Mouse (Mus musculus) adipocyte (in vitro differentiated cells): Measurements from ENCODE around the gene Tanc1.

Experiments
- DNase-seq: peaks from one replicate; pipeline ENCODE4 v3.0.0-alpha.2; 2016; ENCODE audit warnings: low spot score

Gene Tanc1

DNA sequence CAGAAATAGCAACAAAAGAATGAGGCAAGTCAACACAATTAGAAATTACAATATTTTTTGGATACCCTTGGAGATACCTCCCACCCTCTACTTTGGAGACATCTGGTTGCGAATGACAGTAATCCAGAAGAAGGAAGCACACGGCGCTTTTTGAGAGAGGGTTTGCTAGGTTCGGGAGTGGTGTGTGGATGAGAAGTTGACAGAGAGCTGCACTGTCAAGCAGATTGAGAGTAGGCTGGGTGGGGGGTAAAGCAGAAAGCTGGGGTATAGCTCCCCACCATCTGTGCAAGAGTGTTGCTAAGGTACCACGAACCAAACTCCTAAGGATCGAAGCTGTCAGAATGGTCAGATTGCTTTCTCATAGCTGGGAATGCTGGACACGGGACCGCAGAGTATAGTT is 40.0 kb downstream of the Tanc1 start:
- DNase-seq: no peak

DNA sequence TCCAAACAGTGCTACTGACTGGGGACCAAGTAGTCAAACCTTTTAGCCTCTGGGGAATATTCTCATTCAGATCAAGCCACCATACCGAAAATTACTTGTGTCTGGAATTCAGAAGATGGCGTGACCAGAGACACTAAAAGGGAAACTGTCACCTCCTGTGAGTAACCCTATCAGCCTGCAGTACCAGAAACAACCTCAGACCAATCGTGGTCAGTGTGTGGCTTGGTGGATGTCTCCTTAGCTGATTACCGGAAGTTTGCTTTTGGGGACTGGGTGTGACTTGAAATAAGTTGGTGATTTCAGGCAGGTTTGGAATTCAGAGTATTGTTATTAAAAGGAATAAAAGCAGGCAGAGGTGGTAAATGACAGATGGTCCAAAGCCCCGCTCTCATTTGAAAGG is 40.9 kb downstream of the Tanc1 start:
- no peak for DNase-seq

GRCm38 (mm10) chr2:59653306-59654165 is 41.7 kb downstream of the Tanc1 start:
- no peak for DNase-seq

DNA sequence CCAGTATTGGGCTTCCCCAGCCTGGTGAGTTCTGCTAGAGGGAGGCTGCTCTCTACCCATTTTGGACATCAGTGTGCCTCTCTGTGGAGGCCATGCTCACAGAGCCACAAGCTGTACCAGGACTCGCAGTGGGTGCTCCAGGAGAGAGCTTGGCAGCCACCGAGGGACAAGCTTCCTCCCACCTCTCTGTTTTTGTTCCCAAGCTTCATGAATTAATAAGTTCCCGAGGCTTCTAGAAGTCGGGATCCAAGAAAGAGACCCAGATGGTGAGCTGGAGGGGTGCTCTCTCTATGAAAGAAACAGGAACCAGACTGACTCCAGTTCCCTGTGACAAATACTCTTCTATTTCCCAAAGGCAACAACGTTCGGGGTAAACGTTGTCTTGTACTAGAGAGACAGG is 43.6 kb downstream of the Tanc1 start:
- DNase-seq: no peak

DNA sequence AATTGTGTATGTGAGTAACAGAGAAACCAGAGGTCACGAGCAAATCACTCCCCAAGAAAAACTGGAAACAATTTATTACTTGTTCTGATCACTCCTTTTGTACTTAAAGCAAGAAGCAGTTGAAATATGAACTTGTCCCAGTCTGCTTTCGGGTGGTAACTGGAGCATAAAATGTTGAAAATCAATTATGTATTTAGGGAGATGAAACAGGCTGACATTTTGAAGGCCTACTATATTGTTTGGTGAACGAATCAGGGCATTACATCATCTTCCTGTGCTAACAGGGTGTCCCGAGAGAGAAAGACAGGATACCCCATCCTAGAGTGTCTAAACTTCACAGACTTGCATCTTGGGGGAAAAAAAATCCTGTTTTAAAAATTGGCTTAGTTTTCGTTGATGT is 44.8 kb downstream of the Tanc1 start:
- no peak for DNase-seq

- no peak for DNase-seq
Observed at GRCm38 (mm10) chr2:59659686-59660085, 47.8 kb downstream of the Tanc1 start.

- no peak for DNase-seq
Observed at GRCm38 (mm10) chr2:59660891-59661805, 49.3 kb downstream of the Tanc1 start.

GRCm38 (mm10) chr2:59664803-59665567 is 53.1 kb downstream of the Tanc1 start:
- DNase-seq: no peak

- no peak for DNase-seq
Observed at GRCm38 (mm10) chr2:59666533-59666932, 54.7 kb downstream of the Tanc1 start.

- peak; percentile 98 for DNase-seq
Observed at GRCm38 (mm10) chr2:59670087-59671060, 58.5 kb downstream of the Tanc1 start.

DNA sequence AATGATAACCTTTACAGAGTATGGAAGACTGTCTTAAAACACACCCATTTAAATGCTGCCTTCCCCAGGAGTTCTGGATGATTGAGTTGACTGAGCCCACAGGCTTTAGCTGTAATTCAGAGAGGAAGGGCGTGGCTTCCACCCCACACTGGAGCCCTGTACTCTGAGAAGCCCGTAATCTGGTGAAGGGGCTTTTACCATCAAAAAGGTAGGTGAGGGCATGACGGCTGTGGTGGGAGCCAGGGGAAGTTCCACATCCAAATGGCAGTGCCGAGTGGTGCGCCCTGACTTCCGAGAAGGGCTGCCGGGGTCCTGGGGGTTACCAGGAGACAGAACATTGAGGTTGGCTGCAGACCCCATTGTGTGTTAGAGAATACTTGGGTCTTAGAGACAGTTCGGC is 59.8 kb downstream of the Tanc1 start:
- no peak for DNase-seq

DNA sequence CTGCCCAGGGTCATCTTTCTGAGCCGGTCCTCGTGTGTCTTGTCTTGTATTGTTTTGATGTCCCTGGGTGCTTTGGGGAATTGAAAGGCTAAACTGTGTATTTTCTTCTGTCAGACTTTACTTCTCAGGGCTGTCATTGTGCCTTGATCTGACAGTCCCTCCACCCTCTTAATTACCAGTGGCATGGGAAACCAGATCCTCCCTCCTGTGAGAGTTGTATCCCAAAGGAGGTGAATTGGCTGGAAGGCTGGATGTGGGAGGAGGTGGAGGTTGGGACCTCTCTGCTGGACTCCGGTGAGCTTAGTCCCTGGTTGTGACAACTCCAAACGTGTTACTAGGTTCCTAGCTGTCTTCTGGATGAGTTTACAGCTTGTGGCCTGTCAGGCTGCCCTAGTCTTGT is 60.2 kb downstream of the Tanc1 start:
- DNase-seq: peak; percentile 48

- DNase-seq: no peak
Observed at GRCm38 (mm10) chr2:59672686-59673085, 60.8 kb downstream of the Tanc1 start.

DNA sequence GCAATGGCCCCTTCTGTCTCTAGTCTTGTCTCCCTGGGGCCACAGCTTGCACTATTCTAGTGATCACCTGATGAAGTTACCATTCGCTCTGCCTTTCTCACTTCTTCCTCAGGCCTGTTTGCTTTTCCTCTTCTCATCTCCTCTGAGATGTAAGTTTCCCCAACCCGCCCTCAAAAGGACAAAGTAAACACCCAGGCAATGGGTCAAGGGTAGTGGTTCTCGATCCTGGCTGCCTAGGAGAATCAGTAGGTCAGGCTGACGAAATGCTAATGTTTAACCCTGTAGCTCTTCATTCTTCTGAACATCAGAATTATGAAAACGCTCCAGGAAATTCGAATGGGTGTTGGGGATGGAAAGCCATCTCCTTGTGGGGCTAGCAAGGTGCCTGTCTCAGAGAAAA is 61.5 kb downstream of the Tanc1 start:
- no peak for DNase-seq

DNA sequence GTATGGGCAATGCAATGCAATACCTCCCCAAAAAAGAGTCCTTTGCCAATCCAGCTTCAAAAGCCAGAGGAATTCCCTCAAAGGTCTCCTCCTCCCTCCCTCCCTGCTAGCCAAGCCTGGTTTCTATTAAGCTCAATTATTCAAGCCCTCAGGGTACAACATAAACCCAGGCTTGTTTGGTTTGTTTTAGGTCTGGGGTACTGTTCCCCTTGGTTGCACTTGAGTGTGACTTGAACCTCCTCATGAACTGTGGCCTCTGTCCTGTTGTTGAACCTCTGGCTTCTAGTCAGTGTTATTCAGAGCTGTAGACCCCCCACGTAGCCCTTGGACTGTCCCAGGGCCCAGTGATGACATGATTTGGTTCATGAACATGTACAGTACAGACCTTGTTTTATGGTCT is 62.0 kb downstream of the Tanc1 start:
- peak; percentile 26 for DNase-seq

DNA sequence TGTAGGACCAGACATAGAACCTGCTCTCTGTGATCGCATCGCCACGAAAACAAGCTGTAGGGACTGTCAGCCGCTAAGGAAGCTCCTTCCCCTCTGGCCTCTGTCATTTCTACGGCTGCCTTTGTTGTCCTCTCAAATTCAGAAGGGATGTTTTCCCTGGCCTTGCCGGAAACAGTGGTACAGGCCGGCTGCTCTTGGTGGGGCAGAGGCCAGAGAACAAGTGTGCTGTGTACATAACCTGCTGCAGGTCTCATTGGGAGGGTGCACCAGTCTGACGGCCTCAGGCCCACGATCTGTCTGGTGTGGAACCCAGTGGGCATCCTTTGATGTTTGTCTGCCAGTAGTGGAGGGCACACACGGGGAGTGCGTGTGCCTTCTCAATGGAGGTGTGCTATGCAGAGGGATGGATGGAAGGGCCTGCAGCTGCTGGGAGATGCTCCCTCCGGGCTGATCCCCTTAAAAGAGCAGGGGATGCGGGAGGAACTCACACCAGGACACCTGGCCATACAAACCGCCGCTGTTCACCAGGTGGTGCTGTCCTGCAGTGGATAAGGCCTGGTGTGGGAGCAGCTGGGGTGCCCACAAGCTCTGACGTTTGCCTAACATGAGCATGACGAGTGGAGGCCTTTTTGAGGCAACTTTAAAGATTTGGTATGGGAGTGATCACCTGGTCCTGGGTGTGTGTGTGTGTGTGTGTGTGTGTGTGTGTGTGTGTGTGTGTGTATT is 63.6 kb downstream of the Tanc1 start:
- no peak for DNase-seq

DNA sequence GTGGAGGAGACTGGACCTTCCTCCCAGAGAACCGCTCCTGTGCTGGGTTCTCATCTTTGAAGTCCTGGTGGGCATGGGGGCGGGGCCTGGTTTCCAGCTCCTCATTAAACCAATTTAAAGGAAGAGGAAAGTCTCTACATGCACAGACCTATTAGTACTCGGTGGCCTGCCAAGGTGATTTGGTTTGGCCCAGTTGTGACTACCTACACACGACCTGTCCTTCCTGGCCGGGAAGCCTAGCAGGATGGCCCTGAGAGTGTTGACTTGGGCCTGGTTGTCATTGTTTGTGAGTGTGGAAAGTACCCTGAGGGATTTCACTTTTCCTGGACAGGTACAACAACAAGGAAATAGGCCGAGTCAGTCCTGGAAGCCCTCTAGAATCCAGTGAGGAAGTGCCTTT is 64.2 kb downstream of the Tanc1 start:
- DNase-seq: no peak

GRCm38 (mm10) chr2:59676442-59676841 is 64.6 kb downstream of the Tanc1 start:
- peak; percentile 92 for DNase-seq

DNA sequence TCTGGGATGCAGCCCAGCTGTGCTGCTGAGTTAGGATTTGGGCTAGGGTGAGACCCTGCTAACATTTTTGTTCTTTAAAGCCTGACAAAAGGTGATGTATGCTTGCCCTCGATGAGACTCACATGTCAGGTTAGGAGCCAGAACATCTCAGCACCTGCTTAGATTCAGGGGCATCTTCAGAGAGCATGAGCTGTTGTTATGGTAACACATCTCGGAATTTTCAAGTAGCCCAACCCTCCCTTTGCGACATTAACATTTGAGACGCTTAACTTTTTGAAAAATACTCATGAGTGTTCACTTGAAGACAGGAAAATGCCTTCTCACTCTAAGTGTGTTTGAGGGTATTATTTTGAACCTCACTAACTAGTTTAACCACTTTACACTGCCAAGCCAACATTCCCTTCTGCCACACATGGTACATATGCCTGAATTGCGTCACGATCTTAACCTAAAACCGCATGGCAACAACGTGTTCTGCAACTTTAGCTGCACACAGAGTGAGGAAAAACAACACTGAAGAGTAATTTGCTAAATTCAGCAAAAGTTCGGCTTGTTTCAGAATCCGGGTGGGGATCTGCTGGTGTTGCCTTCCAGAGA is 67.7 kb downstream of the Tanc1 start:
- no peak for DNase-seq

DNA sequence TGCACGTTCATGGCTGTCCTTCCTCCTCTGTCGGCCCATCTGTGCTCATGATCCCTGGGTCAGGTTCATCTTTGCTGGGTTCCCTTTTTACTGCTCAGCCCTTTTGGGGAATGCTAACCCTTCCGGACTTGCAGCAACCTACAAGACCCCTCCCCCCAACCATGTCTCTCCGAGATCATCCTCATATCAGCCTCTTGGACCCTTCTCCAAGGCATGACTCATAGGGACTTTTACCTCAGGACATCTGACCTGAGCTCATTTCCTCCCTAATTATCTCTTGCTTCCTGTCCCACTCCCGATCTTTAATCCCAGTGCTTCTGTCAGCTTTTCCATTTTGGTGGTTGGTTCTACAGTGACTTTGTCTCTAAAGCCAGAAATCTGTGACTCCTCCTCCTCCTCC is 68.9 kb downstream of the Tanc1 start:
- no peak for DNase-seq
